Mouse (Mus musculus): ENCODE results near the gene Krit1.

DNA sequence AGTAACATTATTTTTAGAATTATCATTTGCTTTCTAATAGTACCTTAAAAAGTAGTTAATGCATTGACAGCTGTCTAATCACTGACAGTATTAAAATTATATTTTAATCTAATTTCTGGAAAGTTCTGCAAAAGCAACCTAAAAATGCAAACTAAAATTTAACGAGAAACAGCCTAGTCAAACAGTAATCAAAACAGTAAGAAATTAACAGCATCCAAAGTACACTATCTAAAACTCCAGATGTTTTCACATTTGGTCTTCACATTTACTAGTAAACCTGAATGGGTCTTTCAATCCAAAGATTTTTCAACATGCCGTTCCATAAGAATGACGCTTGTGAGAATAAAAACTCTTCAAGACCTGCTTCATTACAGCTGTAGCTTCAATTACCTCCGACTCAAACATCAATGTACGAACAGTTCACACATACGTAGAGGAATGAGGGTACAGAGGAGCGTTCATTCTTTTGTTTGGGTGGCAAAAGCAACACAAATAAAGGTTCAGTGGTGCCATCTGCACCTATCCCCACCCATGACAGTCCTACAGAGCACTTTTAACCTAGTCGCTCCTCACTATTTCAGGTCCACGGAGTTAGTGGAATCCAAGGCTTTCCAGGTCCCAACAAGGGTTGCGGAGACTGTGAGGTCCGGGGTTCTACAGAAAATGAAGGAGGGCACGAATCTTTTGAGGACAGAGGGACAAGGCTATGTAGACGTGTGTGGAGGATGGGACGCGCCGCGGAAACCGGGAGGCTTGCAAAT is 1.1 kb upstream of the Krit1 start:
- TF ChIP-seq CTCF (IDR thresholded peaks at IDR 0.05; ENCODE audit: extremely low read depth, insufficient read depth, low read length), result no peak
- TF ChIP-seq POLR2A (IDR thresholded peaks at IDR 0.05; ENCODE audit: extremely low read depth, insufficient read depth, low read length), result no peak
